16 mouse cellular contexts compared by ENCODE assay signal in genomic region chr14:22589503-22590215, GRCm38 (mm10).
A peak's percentile ranks its signal among the peaks of the same experiment; 100 is the strongest.
DNase-seq lines count a peak whose midpoint lies in the region; ATAC-seq and TF ChIP-seq lines count a peak whose summit lies in the region.
"Had no signal": no experiment of that assay in that cellular context is flagged by ENCODE, and none has a peak within 500 bp of the region (broad histone marks: within the 10 kb centered on the region; RNA-seq: fewer than 3 reads in every experiment).

No protein-coding gene starts in this region.

- H3K27me3 ChIP-seq in midbrain, embryonic 11.5 days (ENCODE audit: control insufficient read depth, insufficient read depth, low read length): no peaks in the 10 kb centered on the region
- H3K27me3 ChIP-seq in midbrain, postnatal 0 days (ENCODE audit: insufficient read depth, low read length): no peaks in the 10 kb centered on the region
- H3K27me3 ChIP-seq in limb, embryonic 12.5 days: peaks cover 32% of the 10 kb centered on the region

- H3K4me1 ChIP-seq in midbrain, embryonic 11.5 days (ENCODE audit: control insufficient read depth, insufficient read depth, low read length): peaks cover 8% of the 10 kb centered on the region
- H3K4me1 ChIP-seq in midbrain, postnatal 0 days (ENCODE audit: insufficient read depth, low read length): no peaks in the 10 kb centered on the region
- H3K4me1 ChIP-seq in limb, embryonic 12.5 days (replicated peaks): peaks cover 41% of the 10 kb centered on the region

- H3K4me3 ChIP-seq in midbrain, embryonic 11.5 days (ENCODE audit: low read depth, low read length): no peak overlapping the region
- H3K4me3 ChIP-seq in midbrain, postnatal 0 days (ENCODE audit: low read depth, low read length): no peak overlapping the region
- no peak overlapping the region for H3K4me3 ChIP-seq in limb, embryonic 12.5 days (replicated peaks)
- H3K4me3 ChIP-seq: erythroblast, embryonic 14.5 days had no signal

- 19% methylated on average over 7 of the region's 7 CpGs for WGBS in midbrain, embryonic 11.5 days
- WGBS in midbrain, postnatal 0 days: 38% methylated on average over 7 of the region's 7 CpGs
- 17% methylated on average over 7 of the region's 7 CpGs for WGBS in limb, embryonic 12.5 days

- H3K27ac ChIP-seq in midbrain, embryonic 11.5 days (ENCODE audit: low read depth, low read length): no peak overlapping the region
- no peak overlapping the region for H3K27ac ChIP-seq in midbrain, postnatal 0 days (ENCODE audit: low read depth, low read length)
- H3K27ac ChIP-seq in limb, embryonic 12.5 days: 0 out of 2 replicates have a peak overlapping the region, but pooled peaks have one; percentile 54

- H3K36me3 ChIP-seq in midbrain, embryonic 11.5 days (ENCODE audit: control insufficient read depth, insufficient read depth, low read length): no peaks in the 10 kb centered on the region
- H3K36me3 ChIP-seq in midbrain, postnatal 0 days (ENCODE audit: insufficient read depth, low read length): no peaks in the 10 kb centered on the region
- H3K36me3 ChIP-seq in limb, embryonic 12.5 days: no peaks in the 10 kb centered on the region

- ATAC-seq in midbrain, embryonic 11.5 days (ENCODE audit: low FRiP score): peak; percentile 68
- ATAC-seq in midbrain, postnatal 0 days (ENCODE audit: low FRiP score): no peak
- no peak for ATAC-seq in limb, embryonic 12.5 days (ENCODE audit: insufficient number of reproducible peaks, insufficient read depth, low FRiP score, low TSS enrichment, low read depth)

- no peak overlapping the region for H3K9ac ChIP-seq in midbrain, embryonic 11.5 days (ENCODE audit: low read length)
- H3K9ac ChIP-seq in midbrain, postnatal 0 days (replicated peaks; ENCODE audit: low read length, poor library complexity, severe bottlenecking): no peak overlapping the region
- H3K9ac ChIP-seq in limb, embryonic 12.5 days (replicated peaks): no peak overlapping the region

- H3K4me2 ChIP-seq in midbrain, embryonic 11.5 days: no peak overlapping the region
- no peak overlapping the region for H3K4me2 ChIP-seq in midbrain, postnatal 0 days (ENCODE audit: low read depth, low read length, poor library complexity, severe bottlenecking)
- no peak overlapping the region for H3K4me2 ChIP-seq in limb, embryonic 12.5 days

- DNase-seq in heart, adult 11 months: peak; percentile 61
- DNase-seq in heart, postnatal 4 days: no peak
- DNase-seq in midbrain, embryonic 11.5 days (ENCODE audit: low spot score, missing footprints): no peak
- no peak for DNase-seq in midbrain, postnatal 0 days (ENCODE audit: low spot score)
- peak; percentile 45 for DNase-seq in yolk sac, embryonic 10.5 days (ENCODE audit: low spot score)
- DNase-seq in right cerebral cortex, postnatal 4 days: no peak
- no peak for DNase-seq in ovary, postnatal 14 days (ENCODE audit: low spot score)
- DNase-seq: adrenal gland, postnatal 10 days; cerebellum, postnatal 25 days; heart, adult 18-20 months; heart, postnatal 14 days; kidney, adult 9 months; left cerebral cortex, postnatal 4 days; lung, postnatal 14 days had no signal

- TF ChIP-seq CTCF in midbrain, postnatal 0 days (IDR thresholded peaks at IDR 0.05): no peak

- no peaks in the 10 kb centered on the region for H3K9me3 ChIP-seq in midbrain, embryonic 11.5 days (ENCODE audit: control insufficient read depth, low read length)
- no peaks in the 10 kb centered on the region for H3K9me3 ChIP-seq in midbrain, postnatal 0 days (ENCODE audit: low read length)
- H3K9me3 ChIP-seq in limb, embryonic 12.5 days: no peaks in the 10 kb centered on the region

Comparison
In these comparisons a context has a peak if more than half of its experiments do, and no peak if none do; other contexts are left out.
1. DNase-seq: peak in heart, adult 11 months (single experiment) and yolk sac, embryonic 10.5 days (single experiment); none in heart, postnatal 4 days (single experiment), midbrain, embryonic 11.5 days (single experiment), midbrain, postnatal 0 days (single experiment), right cerebral cortex, postnatal 4 days (single experiment) and ovary, postnatal 14 days (single experiment).